Mouse (Mus musculus) intestine, embryonic 14.5 days (tissue): Measurements from ENCODE around the gene Kcnip1. TPM values are rescaled to one million over a fixed set of nuclear protein-coding genes. Genes with fewer than 3 reads are reported as not detected.

Experiments used
- ATAC-seq: fragments of 200-750 bp; cut with Nextera tagmentation; replicated peaks from 2 replicates; pipeline ENCODE4 v1.8.0; 2017; ENCODE audit warnings: low read depth, moderate number of reproducible peaks, moderate TSS enrichment, moderate library complexity; ENCODE audit not compliant: low FRiP score, low TSS enrichment
- DNase-seq: peaks from one replicate; pipeline ENCODE4 v3.0.0-alpha.2; 2018; ENCODE audit warnings: low spot score
- H3K27ac ChIP-seq: fragments of 300-500 bp; sonication (generic); 2 replicates; pipeline ENCODE4 v1.5.1; 2014; ENCODE audit warnings: low read depth, mild to moderate bottlenecking, control low read depth
- H3K27me3 ChIP-seq: fragments of 300-500 bp; sonication (generic); replicated peaks from 2 replicates; pipeline ENCODE4 v1.6.1; 2014; ENCODE audit warnings: low read length, control low read depth; ENCODE audit not compliant: control insufficient read depth, insufficient read depth
- H3K36me3 ChIP-seq: fragments of 300-500 bp; sonication (generic); 2 replicates; pipeline ENCODE4 v1.6.1; 2014; ENCODE audit warnings: low read length, control low read depth; ENCODE audit not compliant: control insufficient read depth, insufficient read depth
- H3K4me1 ChIP-seq: fragments of 300-500 bp; sonication (generic); replicated peaks from 2 replicates; pipeline ENCODE4 v1.6.1; 2014; ENCODE audit warnings: low read length, control low read depth, mixed read lengths; ENCODE audit not compliant: control insufficient read depth, insufficient read depth
- H3K4me2 ChIP-seq: fragments of 300-500 bp; sonication (generic); 2 replicates; pipeline ENCODE4 v1.6.1; 2014; ENCODE audit warnings: low read length
- H3K4me3 ChIP-seq: fragments of 300-500 bp; sonication (generic); 2 replicates; pipeline ENCODE4 v1.5.1; 2014; ENCODE audit warnings: low read depth, low read length, control low read depth, mixed read lengths
- H3K9ac ChIP-seq: fragments of 300-500 bp; sonication (generic); 2 replicates; pipeline ENCODE4 v1.6.1; 2014; ENCODE audit warnings: mild to moderate bottlenecking, low read length
- H3K9me3 ChIP-seq: fragments of 300-500 bp; sonication (generic); 2 replicates; pipeline ENCODE4 v1.6.1; 2016; ENCODE audit warnings: low read length, control low read depth; ENCODE audit not compliant: control insufficient read depth
- WGBS: fragments of 180-500 bp; shearing (Covaris S2); extraction: QIAGEN DNeasy Blood & Tissue Kit; methylation state at CpG from one replicate; pipeline ENCODE4 v1.1.7; 2014; 5-methylcytosine and 5-hydroxymethylcytosine counted together
- polyA plus RNA-seq: library from polyadenylated mRNA; unstranded; fragments of >200 nt; fragmentation: Nextera tagmentation; extraction: Ambion mirVana; gene quantifications from 2 replicates; pipeline ENCODE4 v1.2.1, GENCODE M21; 2014

Kcnip1 gene
- polyA plus RNA-seq, 1 experiment from 2014 or later = 13.1 TPM

- ATAC-seq (no peak), DNase-seq (peak; percentile 55)
- Histone ChIP-seq H3K36me3 (no peaks in the 10 kb centered on the region), H3K4me3 (no peak overlapping the region), H3K27ac (peak overlapping the region; percentile 67), H3K9ac (no peak overlapping the region), H3K4me2 (no peak overlapping the region), H3K9me3 (no peaks in the 10 kb centered on the region), H3K27me3 (no peaks in the 10 kb centered on the region), H3K4me1 (peaks cover 15% of the 10 kb centered on the region)
- WGBS = 27% methylated on average over 9 of the region's 9 CpGs
Measured at GRCm38 (mm10) chr11:33871998-33872715, 120.8 kb downstream of the Kcnip1 start.

DNA sequence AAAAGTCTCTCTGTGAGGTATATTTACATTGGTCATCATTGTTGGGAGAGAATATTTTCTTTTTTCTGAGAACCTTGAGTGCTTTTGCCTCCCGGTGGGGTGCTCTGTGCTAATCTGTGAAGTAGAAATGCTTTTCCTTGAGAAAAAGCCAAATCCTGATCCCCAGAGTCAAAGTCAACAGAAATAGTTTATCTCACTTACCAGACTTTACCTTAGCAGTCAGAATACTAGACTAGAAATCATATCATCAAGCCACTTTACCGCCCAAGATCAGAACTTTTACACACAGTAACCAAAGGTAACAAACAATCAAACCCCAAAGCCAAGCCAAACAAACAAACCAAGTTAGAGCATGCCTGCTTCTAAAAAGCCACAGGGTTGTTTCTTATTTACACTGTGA lies 122.7 kb downstream of the Kcnip1 start:
- H3K27me3 ChIP-seq = no peaks in the 10 kb centered on the region
- no peak for DNase-seq
- no peak overlapping the region for H3K4me2 ChIP-seq
- no peaks in the 10 kb centered on the region for H3K36me3 ChIP-seq
- no peak overlapping the region for H3K4me3 ChIP-seq
- WGBS = 88% methylated on average over 2 of the region's 2 CpGs
- no peak overlapping the region for H3K9ac ChIP-seq
- H3K9me3 ChIP-seq = no peaks in the 10 kb centered on the region
- H3K27ac ChIP-seq = no peak overlapping the region
- H3K4me1 ChIP-seq = peaks cover 15% of the 10 kb centered on the region
- ATAC-seq = no peak

- Histone ChIP-seq H3K9ac (no peak overlapping the region), H3K4me1 (peaks cover 15% of the 10 kb centered on the region), H3K27me3 (no peaks in the 10 kb centered on the region), H3K4me2 (no peak overlapping the region), H3K9me3 (no peaks in the 10 kb centered on the region), H3K36me3 (no peaks in the 10 kb centered on the region), H3K4me3 (no peak overlapping the region), H3K27ac (no peak overlapping the region)
- DNase-seq = no peak
- WGBS = 66% methylated on average over 3 of the region's 3 CpGs
- no peak for ATAC-seq
Measured at GRCm38 (mm10) chr11:33869559-33869958, 123.4 kb downstream of the Kcnip1 start.

GRCm38 (mm10) chr11:33866775-33867174 lies 126.2 kb downstream of the Kcnip1 start:
- Histone ChIP-seq H3K4me3 (no peak overlapping the region), H3K9me3 (no peaks in the 10 kb centered on the region), H3K27ac (no peak overlapping the region), H3K27me3 (no peaks in the 10 kb centered on the region), H3K9ac (no peak overlapping the region), H3K4me2 (no peak overlapping the region), H3K4me1 (no peaks in the 10 kb centered on the region), H3K36me3 (no peaks in the 10 kb centered on the region)
- DNase-seq (no peak), ATAC-seq (no peak)
- 81% methylated on average over 6 of the region's 6 CpGs for WGBS

DNA sequence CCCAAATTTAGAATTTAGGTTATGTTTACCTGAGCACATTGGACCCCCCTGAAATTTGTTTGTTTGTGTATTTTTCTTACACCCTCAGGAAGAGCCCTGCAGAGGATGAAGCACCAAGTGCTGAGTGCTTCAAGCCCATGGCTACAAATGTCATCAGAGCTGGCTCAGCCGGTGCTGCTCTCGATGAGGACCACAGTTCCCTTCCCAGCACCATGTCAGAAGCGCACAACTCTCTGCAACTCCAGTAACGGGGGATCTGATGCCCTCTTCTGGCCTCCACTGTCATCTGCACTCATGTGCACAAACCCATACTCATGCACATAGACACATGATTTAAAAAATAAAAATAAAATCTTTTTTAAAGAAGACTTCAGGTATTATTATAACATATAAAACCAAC lies 128.7 kb downstream of the Kcnip1 start:
- 98% methylated on average over 4 of the region's 4 CpGs for WGBS
- no peak for DNase-seq
- H3K4me3 ChIP-seq = no peak overlapping the region
- H3K36me3 ChIP-seq = no peaks in the 10 kb centered on the region
- no peak overlapping the region for H3K9ac ChIP-seq
- no peak for ATAC-seq
- H3K4me1 ChIP-seq = no peaks in the 10 kb centered on the region
- H3K27me3 ChIP-seq = no peaks in the 10 kb centered on the region
- no peak overlapping the region for H3K4me2 ChIP-seq
- no peak overlapping the region for H3K27ac ChIP-seq
- no peaks in the 10 kb centered on the region for H3K9me3 ChIP-seq

DNA sequence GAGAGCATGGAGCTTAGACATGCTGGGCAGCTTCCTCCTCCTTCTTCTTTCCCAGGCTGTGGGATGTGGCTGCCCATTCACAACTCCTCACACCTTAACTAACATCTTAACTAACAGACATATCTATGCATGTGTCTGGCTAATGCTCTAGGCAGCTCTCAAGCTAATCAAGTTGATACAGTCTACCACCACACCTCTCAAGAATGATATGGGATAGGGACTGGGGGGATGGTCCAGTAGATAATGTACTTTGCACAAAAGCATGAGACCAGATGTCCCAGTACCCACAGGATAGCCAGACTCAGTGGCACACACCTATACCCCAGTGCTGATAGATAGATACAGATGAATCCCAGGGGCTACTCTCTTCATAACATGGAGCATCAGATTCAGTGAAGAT lies 131.1 kb downstream of the Kcnip1 start:
- Histone ChIP-seq H3K27ac (no peak overlapping the region), H3K9ac (no peak overlapping the region), H3K4me3 (no peak overlapping the region), H3K9me3 (no peaks in the 10 kb centered on the region), H3K4me2 (no peak overlapping the region), H3K36me3 (no peaks in the 10 kb centered on the region), H3K4me1 (no peaks in the 10 kb centered on the region), H3K27me3 (no peaks in the 10 kb centered on the region)
- ATAC-seq (no peak), DNase-seq (no peak)

- Histone ChIP-seq H3K4me2 (no peak overlapping the region), H3K36me3 (no peaks in the 10 kb centered on the region), H3K9ac (no peak overlapping the region), H3K4me1 (no peaks in the 10 kb centered on the region), H3K27me3 (no peaks in the 10 kb centered on the region), H3K4me3 (no peak overlapping the region), H3K27ac (no peak overlapping the region), H3K9me3 (no peaks in the 10 kb centered on the region)
- no peak for ATAC-seq
- 68% methylated on average over 4 of the region's 4 CpGs for WGBS
- DNase-seq = no peak
Measured at GRCm38 (mm10) chr11:33860905-33861582, 131.9 kb downstream of the Kcnip1 start.

GRCm38 (mm10) chr11:33849614-33850013 lies 143.3 kb downstream of the Kcnip1 start:
- no peaks in the 10 kb centered on the region for H3K4me1 ChIP-seq
- H3K27ac ChIP-seq = no peak overlapping the region
- peaks cover 4% of the 10 kb centered on the region for H3K27me3 ChIP-seq
- H3K4me3 ChIP-seq = no peak overlapping the region
- WGBS = 49% methylated on average over 11 of the region's 11 CpGs
- H3K36me3 ChIP-seq = no peaks in the 10 kb centered on the region
- H3K9me3 ChIP-seq = no peaks in the 10 kb centered on the region
- no peak for ATAC-seq
- no peak overlapping the region for H3K9ac ChIP-seq
- no peak overlapping the region for H3K4me2 ChIP-seq
- DNase-seq = no peak

- Histone ChIP-seq H3K9me3 (no peaks in the 10 kb centered on the region), H3K27ac (no peak overlapping the region), H3K9ac (no peak overlapping the region), H3K27me3 (peaks cover 13% of the 10 kb centered on the region), H3K4me2 (no peak overlapping the region), H3K4me3 (no peak overlapping the region), H3K4me1 (no peaks in the 10 kb centered on the region), H3K36me3 (no peaks in the 10 kb centered on the region)
- ATAC-seq (no peak), DNase-seq (no peak)
- 94% methylated on average over 3 of the region's 3 CpGs for WGBS
Measured at GRCm38 (mm10) chr11:33848685-33849084, 144.3 kb downstream of the Kcnip1 start.
